Mouse (Mus musculus): ENCODE results near the gene Ywhaq. TPM values are rescaled to one million over a fixed set of nuclear protein-coding genes. Genes with fewer than 3 reads are reported as not detected.

Gene Ywhaq
- polyA plus RNA-seq (2014; fragmentation: Illumina TruSeq; extraction: RNeasy Lipid Tissue Mini Kit (QIAGEN cat#74804); ENCODE audit: insufficient read depth, low read depth, low replicate concordance), result 202 TPM

DNA sequence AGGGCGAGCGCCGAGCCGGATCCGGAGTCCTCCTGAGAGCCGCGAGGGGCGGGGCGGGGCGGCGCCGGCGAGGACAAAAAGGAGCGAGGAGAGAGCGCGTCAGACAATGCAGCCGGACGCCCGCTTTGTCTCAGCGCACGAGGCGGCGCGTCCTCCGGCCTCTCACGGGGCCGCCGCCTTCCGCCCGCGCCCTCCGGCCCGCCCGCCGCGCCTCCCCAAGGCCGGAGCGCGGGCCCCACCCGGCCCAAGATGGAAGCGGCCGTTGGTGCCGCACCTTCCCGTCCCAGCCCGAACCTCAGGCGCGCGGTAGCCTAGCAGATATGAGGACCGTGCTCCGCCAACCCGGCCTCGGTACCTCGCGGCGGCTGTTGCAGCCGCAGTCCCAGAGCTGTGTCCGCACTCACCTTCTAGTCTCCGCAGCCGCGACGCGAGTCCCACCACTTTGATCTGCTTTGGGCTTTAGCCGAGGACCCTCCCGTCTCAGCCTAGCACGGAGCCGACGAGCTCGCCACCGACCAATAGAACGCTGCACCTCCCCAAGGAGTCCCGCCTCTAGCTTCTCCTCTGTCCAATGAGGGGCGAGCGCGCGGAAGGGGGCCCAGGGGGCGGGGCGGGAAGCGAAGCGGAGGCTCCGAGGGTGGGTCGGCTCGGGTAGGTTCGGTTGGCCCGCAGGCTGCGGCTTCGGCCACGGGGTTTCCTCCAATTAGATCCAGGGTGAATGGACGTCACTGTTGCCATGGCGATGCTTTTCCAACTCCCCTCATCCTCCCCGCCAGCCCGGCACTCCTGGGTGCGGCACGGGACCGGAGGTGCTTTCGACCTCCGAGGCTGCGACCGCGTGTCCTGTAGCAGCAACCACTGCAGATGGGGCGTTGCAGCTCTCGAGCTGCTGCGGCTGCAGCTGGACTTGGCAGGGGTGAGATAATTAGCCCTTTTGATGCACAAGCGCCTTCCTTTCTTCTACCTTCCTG lies at the start of gene Ywhaq:
Gene Ywhaq (minus strand): TSS at position 538 of the 971 bp plus-strand sequence.

DNA sequence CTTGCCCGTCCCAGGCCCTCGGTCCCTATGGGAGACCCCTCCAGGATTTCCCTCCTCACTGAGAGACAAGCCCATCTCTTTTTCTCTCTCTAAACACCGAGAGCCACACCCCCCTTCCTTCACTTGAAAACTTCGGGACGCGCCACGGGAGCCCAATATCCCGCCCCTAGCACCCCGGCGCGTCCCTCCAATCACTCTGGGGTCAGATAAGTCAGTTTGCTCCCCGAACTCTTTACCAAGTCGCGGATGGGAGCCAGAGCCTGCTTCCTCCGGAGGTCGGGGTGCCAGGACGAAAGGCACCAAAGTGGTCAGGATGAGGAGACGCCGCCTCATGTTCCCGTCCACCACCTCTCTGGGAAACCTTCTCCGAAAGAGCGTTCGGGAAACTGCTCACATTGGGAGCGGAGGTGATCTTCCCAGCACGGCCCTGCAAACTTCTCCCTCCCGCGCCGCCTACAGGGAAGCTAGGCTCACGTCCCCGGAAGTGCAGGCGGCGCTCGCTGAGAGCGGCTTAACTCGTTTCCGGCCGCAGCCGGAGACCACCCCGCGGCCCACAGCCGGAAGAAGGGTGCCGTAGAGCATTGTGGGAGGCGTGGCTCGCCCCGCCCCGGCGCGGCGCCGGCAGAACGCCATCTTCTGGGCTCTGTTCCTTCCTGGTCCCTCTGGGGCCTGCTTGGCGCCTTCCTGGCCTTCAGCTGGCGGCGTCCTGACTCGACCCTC lies 44.2 kb downstream of the Ywhaq start, which contains the start of gene Adam17:
Gene Adam17 (minus strand): TSS at position 533 of the 720 bp plus-strand sequence.

Other genes with a start within 250 kb of the Ywhaq start
- gene Cpsf3, start 132.2 kb downstream of the Ywhaq start, polyA plus RNA-seq (2014; fragmentation: Illumina TruSeq; extraction: RNeasy Lipid Tissue Mini Kit (QIAGEN cat#74804); ENCODE audit: insufficient read depth, low read depth, low replicate concordance), result 27.4 TPM
- 45.2 TPM for gene Itgb1bp1, start 131.4 kb downstream of the Ywhaq start, polyA plus RNA-seq (2014; fragmentation: Illumina TruSeq; extraction: RNeasy Lipid Tissue Mini Kit (QIAGEN cat#74804); ENCODE audit: insufficient read depth, low read depth, low replicate concordance)
- gene Iah1, start 101.2 kb downstream of the Ywhaq start, polyA plus RNA-seq (2014; fragmentation: Illumina TruSeq; extraction: RNeasy Lipid Tissue Mini Kit (QIAGEN cat#74804); ENCODE audit: insufficient read depth, low read depth, low replicate concordance), result 95.1 TPM
- gene Adam17, start 44.0 kb downstream of the Ywhaq start, polyA plus RNA-seq (2014; fragmentation: Illumina TruSeq; extraction: RNeasy Lipid Tissue Mini Kit (QIAGEN cat#74804); ENCODE audit: insufficient read depth, low read depth, low replicate concordance), result 23.6 TPM